Mouse (Mus musculus) forebrain, embryonic 13.5 days (tissue): ENCODE measurements around the gene Gale. TPM values are rescaled to one million over a fixed set of nuclear protein-coding genes. Genes with fewer than 3 reads are reported as not detected.
A peak's percentile ranks its signal among the peaks of the same experiment; 100 is the strongest.
"Not testable (repeated sequence)": the region's sequence is repeated elsewhere in the genome, so short reads cannot be mapped to it uniquely, and the experiment has no call there.

Experiments
- ATAC-seq: fragments of 200-750 bp; cut with Nextera tagmentation; 2 replicates; pipeline ENCODE4 v1.8.0; 2017
- H3K27ac ChIP-seq: fragments of 300-500 bp; sonication (generic); 2 replicates; pipeline ENCODE4 v1.5.1; 2015; ENCODE audit warnings: inconsistent platforms, mild to moderate bottlenecking, moderate library complexity
- H3K27me3 ChIP-seq: fragments of 300-500 bp; sonication (generic); 2 replicates; pipeline ENCODE4 v1.6.1; 2015; ENCODE audit warnings: mild to moderate bottlenecking, inconsistent platforms
- H3K36me3 ChIP-seq: fragments of 300-500 bp; sonication (generic); 2 replicates; pipeline ENCODE4 v1.6.1; 2015; ENCODE audit warnings: mild to moderate bottlenecking, inconsistent platforms; ENCODE audit not compliant: poor library complexity, severe bottlenecking
- H3K4me1 ChIP-seq: fragments of 300-500 bp; sonication (generic); 2 replicates; pipeline ENCODE4 v1.6.1; 2015; ENCODE audit warnings: inconsistent platforms
- H3K4me2 ChIP-seq: fragments of 300-500 bp; sonication (generic); 2 replicates; pipeline ENCODE4 v1.6.1; 2015; ENCODE audit warnings: inconsistent platforms, mild to moderate bottlenecking, moderate library complexity
- H3K4me3 ChIP-seq: fragments of 300-500 bp; sonication (generic); 2 replicates; pipeline ENCODE4 v1.5.1; 2015; ENCODE audit warnings: mild to moderate bottlenecking, inconsistent platforms
- H3K9ac ChIP-seq: fragments of 300-500 bp; sonication (generic); 2 replicates; pipeline ENCODE4 v1.6.1; 2015; ENCODE audit warnings: mild to moderate bottlenecking, inconsistent platforms
- H3K9me3 ChIP-seq: fragments of 300-500 bp; sonication (generic); replicated peaks from 2 replicates; pipeline ENCODE4 v1.6.1; 2016; ENCODE audit warnings: inconsistent platforms
- WGBS: fragments of 180-500 bp; shearing (Covaris S2); methylation state at CpG from one replicate; pipeline ENCODE4 v1.1.7; 2015; 5-methylcytosine and 5-hydroxymethylcytosine counted together
- polyA plus RNA-seq: library from polyadenylated mRNA; unstranded; fragments of >200 nt; fragmentation: Nextera tagmentation; extraction: Ambion mirVana; gene quantifications from 2 replicates; pipeline ENCODE4 v1.2.1, GENCODE M21; 2015

Gene Gale
- polyA plus RNA-seq, 1 experiment from 2014 or later: 28.7 TPM

DNA sequence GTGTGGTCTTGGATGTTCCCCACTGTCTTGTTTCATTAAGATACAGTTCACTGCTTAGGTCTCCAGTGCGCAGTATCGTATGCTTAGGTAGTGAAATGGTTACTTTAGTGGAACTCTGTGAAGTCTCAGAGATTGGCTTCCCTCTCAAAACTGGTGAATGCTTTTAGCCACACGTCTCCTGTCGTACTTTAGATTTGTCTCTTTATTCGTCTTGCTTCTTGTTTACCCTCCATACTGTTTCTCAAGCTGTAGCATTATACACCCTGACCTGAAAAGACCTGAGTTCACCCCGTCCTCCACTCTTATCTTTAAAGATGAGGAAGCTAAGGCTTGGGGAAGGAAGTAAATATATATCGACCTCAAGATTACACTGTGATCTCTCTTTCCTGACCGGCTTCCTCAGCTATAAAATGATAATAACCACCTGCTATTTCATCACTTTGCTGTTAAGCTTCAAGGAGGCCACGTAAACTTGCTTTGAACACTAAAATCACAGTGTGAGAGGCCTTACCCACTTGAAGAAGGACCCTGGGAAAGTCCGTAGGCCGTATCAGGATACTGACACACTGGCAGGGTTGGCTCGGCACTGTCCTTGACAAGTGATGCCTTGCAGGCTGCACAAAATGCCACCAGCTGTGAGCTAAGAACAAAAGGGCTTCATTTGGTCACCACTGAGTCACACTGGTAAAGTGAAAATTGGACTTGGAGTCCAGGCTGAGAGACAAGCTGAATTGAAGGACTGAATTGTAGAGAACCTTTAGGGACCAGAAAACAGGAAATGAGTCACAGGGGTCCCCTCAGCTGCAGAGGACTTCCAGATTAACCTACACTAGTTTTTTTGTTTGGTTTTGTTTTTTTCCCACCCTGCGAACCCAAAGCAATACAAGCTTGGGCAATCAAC, 9.6 kb downstream of the Gale start:
- H3K27ac ChIP-seq: no peak overlapping the region; the same call in 1 of the 2 replicates
- WGBS: 76% methylated on average over 13 of the region's 13 CpGs

DNA sequence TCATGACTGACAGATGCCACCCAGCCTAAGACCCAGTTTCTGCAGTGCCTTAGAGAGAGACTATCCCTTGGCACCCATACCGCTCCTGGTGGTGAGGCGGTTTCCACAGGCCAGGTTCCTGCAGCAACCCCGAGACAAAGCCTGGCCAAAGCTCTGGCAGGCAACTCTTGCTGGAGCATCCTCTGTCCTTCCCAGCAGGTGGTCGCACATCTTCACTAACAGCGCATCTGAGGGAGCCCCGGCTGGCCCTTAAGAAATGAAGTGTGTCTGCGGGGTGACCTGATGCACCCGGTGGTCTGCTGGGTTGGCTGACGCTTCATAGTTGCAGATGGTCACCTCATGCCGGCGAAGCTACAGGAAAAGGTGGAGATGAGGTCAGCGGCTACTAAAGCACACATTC, 12.6 kb downstream of the Gale start:
- no peak overlapping the region for H3K9ac ChIP-seq
- 95% methylated on average over 12 of the region's 12 CpGs for WGBS
- H3K27ac ChIP-seq: no peak overlapping the region
- H3K27me3 ChIP-seq: no peaks in the 10 kb centered on the region
- no peak overlapping the region for H3K4me3 ChIP-seq
- ATAC-seq: no peak
- H3K9me3 ChIP-seq: no peaks in the 10 kb centered on the region
- H3K4me2 ChIP-seq: no peak overlapping the region
- H3K4me1 ChIP-seq: peaks cover 9% of the 10 kb centered on the region
- peaks cover 50% of the 10 kb centered on the region for H3K36me3 ChIP-seq

More for the DNA sequence above, 9.6 kb downstream of the Gale start:
- ATAC-seq: no peak
- H3K9me3 ChIP-seq: no peaks in the 10 kb centered on the region
- peaks cover 61% of the 10 kb centered on the region for H3K36me3 ChIP-seq
- peaks cover 15% of the 10 kb centered on the region for H3K4me1 ChIP-seq
- peak overlapping the region; percentile 100 for H3K4me3 ChIP-seq
- peak overlapping the region; percentile 99 for H3K4me2 ChIP-seq
- H3K9ac ChIP-seq: peak overlapping the region; percentile 96; the same call in 1 of the 2 replicates
- no peaks in the 10 kb centered on the region for H3K27me3 ChIP-seq

DNA sequence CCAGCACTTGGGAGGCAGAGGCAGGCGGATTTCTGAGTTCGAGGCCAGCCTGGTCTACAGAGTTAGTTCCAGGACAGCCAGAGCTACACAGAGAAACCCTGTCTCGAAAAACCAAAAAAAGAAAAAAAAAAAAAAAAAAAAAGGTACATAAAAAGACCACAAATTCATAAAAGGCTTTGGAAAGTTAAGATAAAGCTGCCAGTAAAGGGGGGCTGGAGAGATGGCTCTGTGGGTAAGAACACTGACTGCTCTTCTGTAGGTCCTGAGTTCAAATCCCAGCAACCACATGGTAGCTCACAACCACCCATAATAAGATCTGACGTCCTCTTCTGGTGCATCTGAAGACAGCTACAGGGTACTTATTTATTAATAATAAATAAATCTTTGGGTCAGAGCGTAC, 16.7 kb downstream of the Gale start:
- H3K9me3 ChIP-seq, H3K9ac ChIP-seq, H3K27me3 ChIP-seq, H3K4me2 ChIP-seq, ATAC-seq, H3K4me3 ChIP-seq, H3K4me1 ChIP-seq, H3K27ac ChIP-seq: not testable (repeated sequence)
- WGBS: 96% methylated on average over 5 of the region's 5 CpGs
- peaks cover 75% of the 10 kb centered on the region for H3K36me3 ChIP-seq

DNA sequence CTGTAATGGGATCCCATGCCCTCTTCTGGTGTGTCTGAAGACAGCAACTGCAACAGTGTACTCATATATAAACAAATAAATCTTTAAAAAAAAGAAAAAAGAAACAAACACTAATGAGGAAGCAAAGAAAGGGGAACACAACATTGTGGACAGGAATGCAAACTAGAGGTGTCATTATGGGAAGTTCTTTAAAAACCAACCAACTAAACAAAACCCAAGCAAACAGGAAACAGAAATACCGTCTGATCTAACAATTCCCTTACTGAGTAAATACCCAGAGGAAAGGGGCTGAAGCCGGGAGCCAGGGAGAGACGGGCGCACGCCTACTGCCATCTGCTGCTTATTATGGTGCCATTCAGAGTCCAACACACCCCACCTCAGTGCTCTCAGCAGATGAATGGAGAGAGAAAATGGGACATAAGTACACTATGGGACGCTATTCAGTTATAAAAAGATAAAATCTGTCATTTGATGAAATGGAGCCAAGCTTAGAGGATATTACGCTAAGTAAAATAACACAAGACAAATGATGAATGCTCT, 18.1 kb downstream of the Gale start:
- no peak for ATAC-seq
- Histone ChIP-seq H3K9ac (no peak overlapping the region), H3K9me3 (no peaks in the 10 kb centered on the region), H3K27me3 (no peaks in the 10 kb centered on the region), H3K4me1 (peaks cover 15% of the 10 kb centered on the region), H3K27ac (0 out of 2 replicates have a peak overlapping the region, but pooled peaks have one; percentile 11), H3K36me3 (peaks cover 62% of the 10 kb centered on the region), H3K4me2 (no peak overlapping the region), H3K4me3 (no peak overlapping the region)
- 77% methylated on average over 7 of the region's 7 CpGs for WGBS

DNA sequence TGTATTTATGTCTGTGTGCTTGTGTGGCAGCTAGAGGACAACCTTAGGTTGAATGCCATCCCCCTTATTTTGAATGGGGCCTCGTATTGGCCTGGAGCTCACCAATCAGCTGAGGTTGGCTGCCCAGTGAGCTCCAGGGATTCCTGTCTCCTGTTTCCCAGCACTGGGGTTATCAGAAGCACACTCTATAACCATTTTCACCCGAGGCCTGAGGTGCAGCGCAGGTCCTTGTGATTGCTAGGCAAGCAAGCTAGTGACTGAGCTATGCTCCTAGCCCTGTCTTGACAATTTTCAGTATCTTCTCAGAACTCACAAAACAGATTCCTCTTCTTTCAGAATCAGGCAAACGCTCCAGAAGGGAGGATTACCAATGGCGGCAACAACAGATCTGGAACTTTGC, 21.0 kb downstream of the Gale start:
- Histone ChIP-seq H3K36me3 (peaks cover 42% of the 10 kb centered on the region), H3K27me3 (no peaks in the 10 kb centered on the region)
- ATAC-seq: no peak

DNA sequence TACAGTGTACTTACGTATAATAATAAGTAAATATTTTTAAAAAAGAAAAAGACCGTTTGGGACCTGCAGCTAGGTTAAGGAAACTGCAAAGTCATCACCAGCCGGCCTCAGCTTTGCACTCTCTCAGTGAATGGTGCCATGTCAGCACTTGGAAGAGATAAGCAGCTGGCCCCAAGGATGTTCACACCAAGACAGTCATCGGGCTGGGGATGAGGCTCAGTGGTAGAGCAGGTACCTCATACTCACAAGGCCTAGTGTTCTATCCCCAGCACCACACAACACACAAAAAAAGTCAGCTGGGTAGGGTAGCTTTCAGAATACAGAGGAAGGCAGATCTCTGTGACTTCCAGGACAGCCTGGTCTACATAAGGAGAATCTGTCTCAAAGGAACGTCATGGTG, 21.7 kb downstream of the Gale start:
- ATAC-seq: no peak

More for the DNA sequence above, 21.0 kb downstream of the Gale start:
- H3K27ac ChIP-seq: no peak overlapping the region
- 91% methylated on average over 5 of the region's 5 CpGs for WGBS
- H3K4me3 ChIP-seq: no peak overlapping the region
- peaks cover 20% of the 10 kb centered on the region for H3K4me1 ChIP-seq
- no peak overlapping the region for H3K4me2 ChIP-seq
- no peaks in the 10 kb centered on the region for H3K9me3 ChIP-seq
- H3K9ac ChIP-seq: no peak overlapping the region

DNA sequence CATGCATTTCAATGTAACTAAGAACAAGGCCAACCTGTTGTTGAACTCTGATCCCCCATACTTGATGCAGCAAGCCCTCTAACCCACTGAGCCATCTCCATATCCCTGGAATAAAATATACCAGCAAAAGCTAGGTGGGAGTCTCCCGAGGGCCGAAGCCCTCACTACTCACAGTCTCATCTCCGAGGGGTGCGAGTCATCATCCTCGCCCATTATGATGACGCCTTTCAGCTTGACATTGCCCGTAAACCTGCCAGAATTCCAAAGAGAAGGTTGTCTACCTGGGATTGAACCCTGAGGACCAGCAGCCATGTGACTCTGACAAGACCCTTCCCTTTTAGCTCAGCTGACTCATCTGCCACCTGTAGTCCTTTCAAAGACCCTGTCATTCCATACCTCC, 22.2 kb downstream of the Gale start:
- Histone ChIP-seq H3K27me3 (no peaks in the 10 kb centered on the region), H3K27ac (no peak overlapping the region), H3K9ac (peak overlapping the region; percentile 96; the same call in 1 of the 2 replicates), H3K4me3 (peak overlapping the region; percentile 92), H3K4me1 (peaks cover 20% of the 10 kb centered on the region), H3K36me3 (peaks cover 40% of the 10 kb centered on the region), H3K9me3 (no peaks in the 10 kb centered on the region), H3K4me2 (peak overlapping the region; percentile 94)
- WGBS: 95% methylated on average over 7 of the region's 7 CpGs
- no peak for ATAC-seq

More for the DNA sequence above, 21.7 kb downstream of the Gale start:
- Histone ChIP-seq H3K27me3 (no peaks in the 10 kb centered on the region), H3K36me3 (peaks cover 42% of the 10 kb centered on the region), H3K9ac (no peak overlapping the region), H3K4me3 (no peak overlapping the region), H3K9me3 (no peaks in the 10 kb centered on the region), H3K4me1 (peaks cover 20% of the 10 kb centered on the region), H3K4me2 (no peak overlapping the region; the same call in 1 of the 2 replicates), H3K27ac (no peak overlapping the region)
- 90% methylated on average over 5 of the region's 5 CpGs for WGBS

DNA sequence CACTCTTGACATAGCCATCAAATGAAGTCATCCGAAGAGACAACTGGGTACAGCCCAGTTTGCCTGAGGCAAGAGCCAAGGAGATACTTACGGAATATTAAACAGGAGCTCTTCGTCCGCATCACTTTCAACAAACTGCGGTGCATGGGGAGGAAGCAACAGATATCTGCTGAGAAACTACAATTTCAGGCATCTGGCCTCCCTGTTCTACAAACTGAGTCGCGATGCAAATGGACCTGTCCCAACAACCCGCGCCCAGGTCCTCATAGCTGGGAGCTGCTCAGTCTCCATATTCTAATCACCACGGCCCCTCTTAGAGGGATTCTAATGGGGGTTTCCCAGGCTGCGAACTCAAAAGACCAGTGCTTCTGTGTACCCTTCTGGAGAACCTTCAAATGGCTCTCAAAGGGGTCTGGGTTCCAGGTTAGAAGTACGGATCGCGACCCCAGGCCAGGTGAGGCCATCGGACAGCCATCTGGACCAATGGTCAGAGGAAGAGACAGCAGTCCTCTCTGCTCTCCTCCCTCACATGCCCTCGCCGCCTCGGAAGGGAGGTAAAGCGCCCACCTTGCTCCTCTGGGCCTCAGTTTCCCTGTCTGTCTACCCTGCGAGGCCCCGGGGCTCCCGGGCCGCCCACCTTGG, 22.9 kb downstream of the Gale start:
- Histone ChIP-seq H3K4me2 (peak overlapping the region; percentile 94), H3K36me3 (peaks cover 37% of the 10 kb centered on the region), H3K4me3 (peak overlapping the region; percentile 92), H3K4me1 (peaks cover 20% of the 10 kb centered on the region), H3K9ac (peak overlapping the region; percentile 96), H3K9me3 (no peaks in the 10 kb centered on the region), H3K27me3 (no peaks in the 10 kb centered on the region), H3K27ac (peak overlapping the region; percentile 67)
- no peak for ATAC-seq
- 6% methylated on average over 23 of the region's 23 CpGs for WGBS

DNA sequence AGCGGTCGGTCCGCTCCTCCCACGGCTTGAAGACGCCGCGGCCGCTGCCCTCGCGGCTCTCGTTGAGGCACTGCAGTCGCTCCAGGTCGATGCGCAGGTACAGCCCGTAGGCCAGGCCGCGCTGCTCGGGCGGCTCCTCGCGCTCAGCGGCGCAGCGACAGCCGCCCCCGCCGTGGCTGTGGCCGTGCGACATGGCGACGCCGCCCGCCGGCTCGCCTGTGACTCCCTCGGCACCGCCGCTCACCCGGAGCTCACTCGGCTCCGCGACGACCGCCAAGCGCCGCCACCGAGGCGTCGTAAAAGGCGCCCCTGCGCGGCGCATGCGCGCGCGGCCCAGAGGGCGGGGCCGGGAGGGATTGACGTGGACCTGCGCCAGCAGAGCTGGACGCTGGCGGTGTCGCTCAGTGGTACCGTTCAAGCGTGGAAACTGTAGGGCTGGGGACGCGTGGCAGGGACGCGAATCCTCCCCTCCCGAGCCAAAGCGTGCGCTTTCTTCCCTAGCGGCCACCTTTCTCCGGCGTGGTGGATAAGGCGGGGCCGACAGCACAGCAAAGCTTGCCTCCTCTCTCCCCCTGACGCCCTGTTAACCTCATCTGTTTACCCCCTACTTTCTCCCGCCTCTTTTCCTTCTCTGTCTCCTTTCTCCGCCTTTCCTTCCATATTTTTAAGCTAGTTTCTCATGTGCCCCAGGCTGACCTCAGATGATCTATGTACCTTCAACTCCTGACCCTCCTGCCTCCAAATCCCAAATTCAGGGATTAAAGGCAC, 23.6 kb downstream of the Gale start, which contains the start of gene Pithd1:
Gene Pithd1, minus strand, starts transcription at position 322 of the 768 bp plus-strand sequence.
- ATAC-seq: peak; percentile 92

DNA sequence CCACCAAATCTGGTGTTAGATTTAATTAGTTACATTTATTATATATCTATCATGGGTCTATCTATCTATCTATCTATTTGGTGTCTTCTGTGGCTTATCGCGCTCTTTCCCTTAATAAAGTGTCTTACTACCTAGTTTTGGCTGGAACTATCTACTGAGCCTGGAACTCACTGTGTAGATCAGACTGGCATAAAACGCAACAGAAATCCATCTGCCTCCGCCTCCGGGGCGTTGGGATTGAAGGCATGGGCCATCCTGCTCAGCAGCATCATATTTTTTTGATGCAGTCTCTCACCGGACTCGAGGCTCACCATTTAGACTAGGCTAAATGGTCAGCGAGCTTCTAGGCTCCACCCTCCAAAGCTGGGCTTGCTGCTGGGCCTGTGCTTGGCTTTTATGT, 24.2 kb downstream of the Gale start:
- Histone ChIP-seq H3K4me3 (peak overlapping the region; percentile 92), H3K9me3 (no peaks in the 10 kb centered on the region), H3K4me2 (peak overlapping the region; percentile 94), H3K9ac (peak overlapping the region; percentile 96), H3K27me3 (no peaks in the 10 kb centered on the region), H3K36me3 (peaks cover 25% of the 10 kb centered on the region), H3K4me1 (peaks cover 20% of the 10 kb centered on the region), H3K27ac (no peak overlapping the region)
- WGBS: 73% methylated on average over 9 of the region's 9 CpGs
- no peak for ATAC-seq

More for the DNA sequence above, 23.6 kb downstream of the Gale start, which contains the start of gene Pithd1:
- peak within 1 kb of the TSS; percentile 67 for H3K27ac ChIP-seq
- peaks cover 31% of the 10 kb centered on the region for H3K36me3 ChIP-seq
- H3K4me1 ChIP-seq: peaks cover 20% of the 10 kb centered on the region
- H3K4me2 ChIP-seq: peak within 1 kb of the TSS; percentile 94
- H3K27me3 ChIP-seq: no peaks in the 10 kb centered on the region
- peak within 1 kb of the TSS; percentile 96 for H3K9ac ChIP-seq
- 0% methylated on average over 53 of the region's 81 CpGs for WGBS
- H3K9me3 ChIP-seq: no peaks in the 10 kb centered on the region
- peak within 1 kb of the TSS; percentile 92 for H3K4me3 ChIP-seq

DNA sequence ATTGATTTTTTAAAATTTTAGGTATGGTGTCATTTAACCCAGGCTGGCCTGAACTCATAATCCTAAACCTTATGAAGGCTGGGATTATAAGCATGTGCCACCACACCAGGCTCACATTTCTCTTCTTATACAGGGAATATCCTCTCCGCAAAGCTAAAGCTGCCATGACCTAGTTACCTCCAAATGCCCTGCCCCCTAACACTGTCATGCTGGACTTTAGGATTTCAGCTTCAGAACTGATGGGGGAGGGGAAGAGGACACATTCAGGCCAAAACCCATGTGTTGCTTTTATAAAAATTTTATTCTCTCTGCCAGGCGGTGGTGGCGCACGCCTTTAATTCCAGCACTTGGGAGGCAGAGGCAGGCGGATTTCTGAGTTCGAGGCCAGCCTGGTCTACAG, 30.4 kb downstream of the Gale start:
- Histone ChIP-seq H3K27me3 (no peaks in the 10 kb centered on the region), H3K4me1 (no peaks in the 10 kb centered on the region), H3K9me3 (peaks cover 8% of the 10 kb centered on the region; the same call in 1 of the 2 replicates), H3K36me3 (no peaks in the 10 kb centered on the region), H3K4me2 (no peak overlapping the region), H3K4me3 (no peak overlapping the region), H3K27ac (no peak overlapping the region), H3K9ac (no peak overlapping the region)
- no peak for ATAC-seq
- WGBS: 97% methylated on average over 6 of the region's 6 CpGs
